Comparison of ENCODE assay signal across 9 mouse cellular contexts in genomic region chr3:88460983-88461696, GRCm38 (mm10). TPM values are rescaled to one million over a fixed set of nuclear protein-coding genes. Genes with fewer than 3 reads are reported as not detected.
DNase-seq lines count a peak whose midpoint lies in the region; ATAC-seq and TF ChIP-seq lines count a peak whose summit lies in the region.
"Had no signal": no experiment of that assay in that cellular context is flagged by ENCODE, and none has a peak within 500 bp of the region (broad histone marks: within the 10 kb centered on the region; RNA-seq: fewer than 3 reads in every experiment).

Gene Sema4a, minus strand, starts transcription at chr3:88461182.

- no peak for TF ChIP-seq CTCF in left cerebral cortex, adult 2 months (IDR thresholded peaks at IDR 0.05)

- intact Hi-C loops in left cerebral cortex, adult 2 months (cut with DNase I), result no loop called here
- intact Hi-C loops in heart, postnatal 36 days (cut with DNase I), result loop anchor here (2.0 kb wide), 1 partner anchor 22 kb away; no protein-coding TSS in a partner anchor

- H3K4me3 ChIP-seq in left cerebral cortex, adult 2 months, result peak within 1 kb of the TSS; percentile 27; the same call in 1 of the 2 replicates
- H3K4me3 ChIP-seq in midbrain, embryonic 14.5 days (replicated peaks; ENCODE audit: low read depth, low read length), result no peak within 1 kb of the TSS
- H3K4me3 ChIP-seq: myocyte had no signal

- no peak within 1 kb of the TSS for H3K4me2 ChIP-seq in midbrain, embryonic 14.5 days (ENCODE audit: low read length)

- 47% methylated on average over 12 of the region's 12 CpGs for WGBS in midbrain, embryonic 14.5 days

- H3K36me3 ChIP-seq in midbrain, embryonic 14.5 days (ENCODE audit: control insufficient read depth, insufficient read depth, low read length), result no peaks in the 10 kb centered on the region

- ATAC-seq in midbrain, embryonic 14.5 days (ENCODE audit: low FRiP score, low TSS enrichment), result no peak

- H3K4me1 ChIP-seq in midbrain, embryonic 14.5 days (ENCODE audit: control insufficient read depth, insufficient read depth, low read length), result peaks cover 25% of the 10 kb centered on the region

- H3K9me3 ChIP-seq in midbrain, embryonic 14.5 days (ENCODE audit: control insufficient read depth, low read length), result no peaks in the 10 kb centered on the region

- H3K9ac ChIP-seq in midbrain, embryonic 14.5 days (replicated peaks; ENCODE audit: low read length), result no peak within 1 kb of the TSS

- DNase-seq in adrenal gland, adult 18-20 months (ENCODE audit: low spot score in 2 of 2), result no peak
- DNase-seq in adrenal gland, postnatal 36 days, result no peak
- peak; percentile 40 for DNase-seq in right cerebral cortex, postnatal 14 days
- no peak for DNase-seq in right cerebral cortex, adult 2 months (ENCODE audit: low spot score in 2 of 2)
- DNase-seq in left cerebral cortex, adult 2 months (ENCODE audit: extremely low spot score in 1 of 2, low spot score in 2 of 2), result no peak
- no peak for DNase-seq in midbrain, embryonic 14.5 days
- no peak for DNase-seq in frontal cortex, postnatal 25 days (ENCODE audit: low spot score in 2 of 2)
- no peak for DNase-seq in heart, postnatal 36 days

- H3K27ac ChIP-seq in left cerebral cortex, adult 2 months, result peak within 1 kb of the TSS; percentile 66
- H3K27ac ChIP-seq in midbrain, embryonic 14.5 days (replicated peaks; ENCODE audit: low read depth, low read length), result no peak within 1 kb of the TSS

- no peaks in the 10 kb centered on the region for H3K27me3 ChIP-seq in midbrain, embryonic 14.5 days (ENCODE audit: control insufficient read depth, insufficient read depth, low read length)

RNA-seq across cellular contexts. Expression of gene Sema4a, which starts in this region (rescaled TPM):
- total RNA-seq in adrenal gland, adult 18-20 months (2021), result 10 to 100 TPM; 12.6 to 23.6 TPM
- total RNA-seq in adrenal gland, postnatal 36 days (2021), result 10 to 100 TPM in 1 of 2 experiments, 1 to 10 TPM in 1; 8.9 to 12.6 TPM
- total RNA-seq in left cerebral cortex, adult 2 months (2021), result 10 to 100 TPM; 68.7 to 71.2 TPM
- polyA plus RNA-seq in midbrain, embryonic 14.5 days (2014; fragmentation: Nextera tagmentation; extraction: Ambion mirVana), result 28.8 and 32.1 TPM in 2 replicates
- 1 to 10 TPM; 3.1 to 3.6 TPM for total RNA-seq in heart, postnatal 36 days (2021)
